Mouse (Mus musculus): ENCODE measurements around the gene Cables2.

- no peak for TF ChIP-seq GATA1 (IDR thresholded peaks at IDR 0.05; ENCODE audit: low read length)
- TF ChIP-seq TAL1 (IDR thresholded peaks at IDR 0.05; ENCODE audit: low read length): no peak
These were observed 27.0 kb upstream of the Cables2 start for GRCm38 (mm10) chr2:180300252-180300651.
